Mouse (Mus musculus): ENCODE data around the gene Rint1. TPM values are rescaled to one million over a fixed set of nuclear protein-coding genes. Genes with fewer than 3 reads are reported as not detected.
"Not testable (repeated sequence)": the region's sequence is repeated elsewhere in the genome, so short reads cannot be mapped to it uniquely, and the experiment has no call there.

Rint1 gene
- total and polyA plus RNA-seq, 3 experiments = 42.5 to 419 (median 48.8) TPM

- DNase-seq (ENCODE audit: low read depth, low spot score) = peak; percentile 50
- H3K9me3 ChIP-seq (replicated peaks; ENCODE audit: insufficient read depth, low read length); H3K79me2 ChIP-seq (ENCODE audit: control insufficient read depth, insufficient read depth, low read length, poor library complexity); H3K4me1 ChIP-seq (ENCODE audit: control insufficient read depth in 1 of 2, insufficient read depth in 2 of 2, low read length in 2 of 2); H3K27me3 ChIP-seq (ENCODE audit: control insufficient read depth in 1 of 2, insufficient read depth in 2 of 2, low read length in 2 of 2): not testable (repeated sequence)
- H3K27ac ChIP-seq (ENCODE audit: control insufficient read depth, low read depth, low read length) = peak overlapping the region; percentile 81
- H3K9ac ChIP-seq (ENCODE audit: control insufficient read depth, low read depth, low read length, poor library complexity, severe bottlenecking) = peak overlapping the region; percentile 89
- peaks cover 6 to 11% of the 10 kb centered on the region in 2 experiments for H3K36me3 ChIP-seq (ENCODE audit: control insufficient read depth in 1 of 2, insufficient read depth in 2 of 2, low read length in 2 of 2)
- H3K4me3 ChIP-seq (ENCODE audit: control insufficient read depth in 1 of 2, insufficient read depth in 1 of 2, low read depth in 2 of 2, low read length in 2 of 2) = peak overlapping the region; percentile 69 to 85
- TF ChIP-seq RCOR1 (IDR thresholded peaks at IDR 0.05; ENCODE audit: low read depth, low read length) = 0 out of 2 replicates have a peak, but pooled peaks have one; percentile 21
Observed at GRCm38 (mm10) chr5:23851160-23851555, 63.6 kb downstream of the Rint1 start.

GRCm38 (mm10) chr5:23852916-23853315 lies 65.4 kb downstream of the Rint1 start:
- H3K27ac ChIP-seq (ENCODE audit: control insufficient read depth, low read depth, low read length); H3K79me2 ChIP-seq (ENCODE audit: control insufficient read depth, insufficient read depth, low read length, poor library complexity); H3K27me3 ChIP-seq (ENCODE audit: control insufficient read depth in 1 of 2, insufficient read depth in 2 of 2, low read length in 2 of 2); H3K9me3 ChIP-seq (replicated peaks; ENCODE audit: insufficient read depth, low read length); H3K4me3 ChIP-seq (ENCODE audit: control insufficient read depth in 1 of 2, insufficient read depth in 1 of 2, low read depth in 2 of 2, low read length in 2 of 2); H3K4me1 ChIP-seq (ENCODE audit: control insufficient read depth in 1 of 2, insufficient read depth in 2 of 2, low read length in 2 of 2); H3K9ac ChIP-seq (ENCODE audit: control insufficient read depth, low read depth, low read length, poor library complexity, severe bottlenecking): not testable (repeated sequence)
- TF ChIP-seq CTCF (IDR thresholded peaks at IDR 0.05 in 2 of 3, conservative IDR thresholded peaks at IDR 0.05 in 1 of 3; ENCODE audit: control insufficient read depth in 1 of 3, insufficient read depth in 1 of 3, low read depth in 2 of 3, low read length in 3 of 3, poor library complexity in 1 of 3, severe bottlenecking in 1 of 3) = 0 out of 6 replicates have a peak, but pooled peaks of 1 of the 3 experiments have one; percentile 16
- TF ChIP-seq SMC3 (IDR thresholded peaks at IDR 0.05; ENCODE audit: low read depth, low read length) = 0 out of 2 replicates have a peak, but pooled peaks have one; percentile 2
- H3K36me3 ChIP-seq (ENCODE audit: control insufficient read depth in 1 of 2, insufficient read depth in 2 of 2, low read length in 2 of 2) = peaks cover 6 to 11% of the 10 kb centered on the region in 2 experiments
- DNase-seq (ENCODE audit: low read depth, low spot score) = peak; percentile 72

- H3K4me3 ChIP-seq (ENCODE audit: control insufficient read depth in 1 of 2, insufficient read depth in 1 of 2, low read depth in 2 of 2, low read length in 2 of 2) = no peak overlapping the region
- no peak overlapping the region for H3K27ac ChIP-seq (ENCODE audit: control insufficient read depth, low read depth, low read length)
- no peak for TF ChIP-seq POLR2A (IDR thresholded peaks at IDR 0.05; ENCODE audit: control insufficient read depth in 1 of 2, insufficient read depth in 1 of 2, low read depth in 1 of 2, low read length in 2 of 2, poor library complexity in 1 of 2)
- no peak for TF ChIP-seq SIN3A (IDR thresholded peaks at IDR 0.05; ENCODE audit: low read length)
- TF ChIP-seq MYB (IDR thresholded peaks at IDR 0.05; ENCODE audit: low read depth, low read length) = peak; percentile 23; the same call in 1 of the 2 replicates
- TF ChIP-seq CTCF (IDR thresholded peaks at IDR 0.05 in 2 of 3, conservative IDR thresholded peaks at IDR 0.05 in 1 of 3; ENCODE audit: control insufficient read depth in 1 of 3, insufficient read depth in 1 of 3, low read depth in 2 of 3, low read length in 3 of 3, poor library complexity in 1 of 3, severe bottlenecking in 1 of 3) = no peak
- no peaks in the 10 kb centered on the region for H3K27me3 ChIP-seq (ENCODE audit: control insufficient read depth in 1 of 2, insufficient read depth in 2 of 2, low read length in 2 of 2)
- no peaks in the 10 kb centered on the region for H3K9me3 ChIP-seq (replicated peaks; ENCODE audit: insufficient read depth, low read length)
- H3K4me1 ChIP-seq (ENCODE audit: control insufficient read depth in 1 of 2, insufficient read depth in 2 of 2, low read length in 2 of 2) = peaks cover 0 to 3% of the 10 kb centered on the region in 2 experiments; a peak in 1 of 4 replicates
- peaks cover 3 to 11% of the 10 kb centered on the region in 2 experiments; a peak in 3 of 4 replicates for H3K36me3 ChIP-seq (ENCODE audit: control insufficient read depth in 1 of 2, insufficient read depth in 2 of 2, low read length in 2 of 2)
- peaks cover 9% of the 10 kb centered on the region for H3K79me2 ChIP-seq (ENCODE audit: control insufficient read depth, insufficient read depth, low read length, poor library complexity)
- H3K9ac ChIP-seq (ENCODE audit: control insufficient read depth, low read depth, low read length, poor library complexity, severe bottlenecking) = no peak overlapping the region
- DNase-seq (ENCODE audit: low read depth, low spot score) = peak; percentile 21
Observed at GRCm38 (mm10) chr5:23855484-23855883, 68.0 kb downstream of the Rint1 start.

- Histone ChIP-seq H3K79me2 (ENCODE audit: control insufficient read depth, insufficient read depth, low read length, poor library complexity) (peaks cover 3% of the 10 kb centered on the region), H3K9me3 (replicated peaks; ENCODE audit: insufficient read depth, low read length) (no peaks in the 10 kb centered on the region), H3K27me3 (ENCODE audit: control insufficient read depth in 1 of 2, insufficient read depth in 2 of 2, low read length in 2 of 2) (no peaks in the 10 kb centered on the region), H3K27ac (ENCODE audit: control insufficient read depth, low read depth, low read length) (no peak overlapping the region), H3K4me1 (ENCODE audit: control insufficient read depth in 1 of 2, insufficient read depth in 2 of 2, low read length in 2 of 2) (peaks cover 0 to 3% of the 10 kb centered on the region in 2 experiments; a peak in 1 of 4 replicates), H3K9ac (ENCODE audit: control insufficient read depth, low read depth, low read length, poor library complexity, severe bottlenecking) (no peak overlapping the region), H3K4me3 (ENCODE audit: control insufficient read depth in 1 of 2, insufficient read depth in 1 of 2, low read depth in 2 of 2, low read length in 2 of 2) (no peak overlapping the region), H3K36me3 (ENCODE audit: control insufficient read depth in 1 of 2, insufficient read depth in 2 of 2, low read length in 2 of 2) (peaks cover 3 to 11% of the 10 kb centered on the region in 2 experiments; a peak in 3 of 4 replicates)
- TF ChIP-seq GATA1 (IDR thresholded peaks at IDR 0.05; ENCODE audit: low read depth, low read length) = no peak
- peak in 1 of 2 experiments; percentile 44; a peak in 1 of 4 replicates for TF ChIP-seq POLR2A (IDR thresholded peaks at IDR 0.05; ENCODE audit: control insufficient read depth in 1 of 2, insufficient read depth in 1 of 2, low read depth in 1 of 2, low read length in 2 of 2, poor library complexity in 1 of 2)
- peak; percentile 21 for DNase-seq (ENCODE audit: low read depth, low spot score)
Observed at GRCm38 (mm10) chr5:23856164-23856563, 68.7 kb downstream of the Rint1 start.
